27 mouse cellular contexts compared by ENCODE assay signal in the genomic region with DNA sequence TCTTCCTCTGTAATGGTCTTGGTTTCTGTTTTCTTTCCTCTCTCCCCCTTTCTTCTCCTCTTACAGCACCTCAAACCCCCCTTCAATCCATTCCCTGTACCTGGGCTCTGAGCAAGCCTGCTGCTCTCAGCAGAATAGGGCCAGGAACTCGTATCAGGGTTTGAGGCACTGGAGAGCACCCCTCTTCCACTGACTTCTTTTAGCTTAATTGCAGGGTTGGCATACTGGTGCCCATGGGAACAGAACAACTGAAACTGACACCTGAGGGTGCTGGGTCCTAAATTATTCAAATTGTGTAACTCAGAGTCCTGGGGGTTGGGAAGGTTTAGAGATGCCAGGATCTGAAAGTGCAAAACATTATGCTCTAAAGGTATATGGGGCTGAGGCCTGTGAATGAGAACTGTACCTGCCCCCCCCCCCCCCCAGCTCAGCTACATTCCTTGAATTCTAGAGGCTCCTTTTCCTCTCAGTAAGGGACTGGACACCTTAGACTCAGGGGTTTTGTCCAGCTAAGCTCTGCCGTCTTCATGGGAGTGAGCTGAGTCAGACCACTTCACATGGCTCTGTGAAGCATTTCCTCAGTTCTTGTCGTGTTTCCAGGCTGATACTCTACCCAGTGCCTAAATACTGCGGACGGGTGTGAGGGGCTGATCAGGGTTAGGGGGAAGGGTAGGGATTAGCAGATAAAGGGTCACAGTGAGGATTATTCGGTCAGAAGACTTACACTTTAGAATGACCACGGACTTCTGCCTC. TPM values are rescaled to one million over a fixed set of nuclear protein-coding genes. Genes with fewer than 3 reads are reported as not detected.
DNase-seq lines count a peak whose midpoint lies in the region; ATAC-seq and TF ChIP-seq lines count a peak whose summit lies in the region.
"Had no signal": no experiment of that assay in that cellular context is flagged by ENCODE, and none has a peak within 500 bp of the region (broad histone marks: within the 10 kb centered on the region; RNA-seq: fewer than 3 reads in every experiment).

A gene (minus strand): TSS at position 250 of the 753 bp plus-strand sequence.

- H3K27me3 ChIP-seq in heart, embryonic 16.5 days (ENCODE audit: control insufficient read depth, insufficient read depth, low read length): no peaks in the 10 kb centered on the region
- no peaks in the 10 kb centered on the region for H3K27me3 ChIP-seq in lung, embryonic 16.5 days (ENCODE audit: control insufficient read depth, insufficient read depth, low read depth, low read length)
- no peaks in the 10 kb centered on the region for H3K27me3 ChIP-seq in CH12.LX (replicated peaks)
- H3K27me3 ChIP-seq in midbrain, embryonic 13.5 days: no peaks in the 10 kb centered on the region
- H3K27me3 ChIP-seq: forebrain, embryonic 15.5 days; lung, embryonic 15.5 days; neural tube, embryonic 15.5 days had no signal

- H3K4me2 ChIP-seq in heart, embryonic 16.5 days (ENCODE audit: low read depth, low read length): no peak within 1 kb of the TSS
- H3K4me2 ChIP-seq in lung, embryonic 16.5 days (ENCODE audit: low read depth, low read length): no peak within 1 kb of the TSS
- H3K4me2 ChIP-seq in CH12.LX (ENCODE audit: insufficient read depth, low read depth, poor library complexity, severe bottlenecking): no peak within 1 kb of the TSS
- H3K4me2 ChIP-seq in midbrain, embryonic 13.5 days (replicated peaks): no peak within 1 kb of the TSS
- H3K4me2 ChIP-seq: forebrain, embryonic 15.5 days; lung, embryonic 15.5 days; neural tube, embryonic 15.5 days had no signal

- TF ChIP-seq EP300 in CH12.LX (IDR thresholded peaks at IDR 0.05; ENCODE audit: low read length): no peak

- no peak within 1 kb of the TSS for H3K4me3 ChIP-seq in heart, embryonic 16.5 days (ENCODE audit: low read length)
- H3K4me3 ChIP-seq in lung, embryonic 16.5 days (ENCODE audit: low read length): no peak within 1 kb of the TSS
- H3K4me3 ChIP-seq in CH12.LX (replicated peaks in 1 of 3; ENCODE audit: low read depth in 2 of 3, low read length in 2 of 3, poor library complexity in 1 of 3): no peak within 1 kb of the TSS
- no peak within 1 kb of the TSS for H3K4me3 ChIP-seq in midbrain, embryonic 13.5 days (replicated peaks)
- H3K4me3 ChIP-seq: forebrain, embryonic 15.5 days; layer of hippocampus, adult 2 months; lung, embryonic 15.5 days; neural tube, embryonic 15.5 days had no signal

- TF ChIP-seq CTCF in CH12.LX (conservative IDR thresholded peaks at IDR 0.05 in 1 of 2, IDR thresholded peaks at IDR 0.05 in 1 of 2; ENCODE audit: low read depth in 2 of 2, low read length in 2 of 2): no peak

- dilution Hi-C loops in CH12.LX (cut with MboI; ENCODE audit: extremely low pct_ligation_motif_present, extremely low pct_unique_long_range_greater_than_20kb, low sequenced_read_pairs): no loop called here

- 36% methylated on average over 7 of the region's 7 CpGs for WGBS in heart, embryonic 16.5 days
- 32% methylated on average over 7 of the region's 7 CpGs for WGBS in lung, embryonic 16.5 days
- 40% methylated on average over 7 of the region's 7 CpGs for WGBS in midbrain, embryonic 13.5 days

- no peak for TF ChIP-seq POLR2A in CH12.LX (IDR thresholded peaks at IDR 0.05; ENCODE audit: low read depth, low read length)

- no peaks in the 10 kb centered on the region for H3K79me2 ChIP-seq in CH12.LX (replicated peaks; ENCODE audit: control insufficient read depth, extremely low read depth, insufficient read depth, poor library complexity, severe bottlenecking)

- in situ Hi-C loops in CH12.LX (cut with MboI; ENCODE audit: low pct_ligation_motif_present, low pct_unique_long_range_greater_than_20kb, low sequenced_read_pairs): no loop called here

- DNase-seq in heart, postnatal 14 days: no peak
- DNase-seq in lung, adult 18-20 months: no peak
- DNase-seq in CH12.LX (ENCODE audit: extremely low read depth): peak; percentile 9
- peak; percentile 60 for DNase-seq in brain, adult 2 months (ENCODE audit: low read depth, low spot score)
- DNase-seq: adrenal gland, postnatal 14 days; cerebellum, adult 8-10 months; cerebellum, postnatal 36 days; gastrocnemius, postnatal 36 days; kidney, adult 8-10 months; kidney, postnatal 14 days; layer of hippocampus, postnatal 36 days; thymus, adult 18-20 months; thymus, postnatal 36 days had no signal

- H3K9ac ChIP-seq in heart, embryonic 16.5 days (ENCODE audit: low read length): no peak within 1 kb of the TSS
- H3K9ac ChIP-seq in lung, embryonic 16.5 days (ENCODE audit: low read length): no peak within 1 kb of the TSS
- H3K9ac ChIP-seq in CH12.LX (ENCODE audit: insufficient read depth, low read depth): no peak within 1 kb of the TSS
- no peak within 1 kb of the TSS for H3K9ac ChIP-seq in midbrain, embryonic 13.5 days (replicated peaks)
- H3K9ac ChIP-seq: forebrain, embryonic 15.5 days; lung, embryonic 15.5 days; neural tube, embryonic 15.5 days had no signal

- H3K27ac ChIP-seq in heart, embryonic 16.5 days (ENCODE audit: low read length): no peak within 1 kb of the TSS
- H3K27ac ChIP-seq in lung, embryonic 16.5 days (ENCODE audit: low read length): no peak within 1 kb of the TSS
- no peak within 1 kb of the TSS for H3K27ac ChIP-seq in CH12.LX (ENCODE audit: insufficient read depth, low read depth)
- H3K27ac ChIP-seq in midbrain, embryonic 13.5 days: no peak within 1 kb of the TSS
- H3K27ac ChIP-seq: forebrain, embryonic 15.5 days; layer of hippocampus, adult 2 months; lung, embryonic 15.5 days; neural tube, embryonic 15.5 days had no signal

- no peaks in the 10 kb centered on the region for H3K4me1 ChIP-seq in heart, embryonic 16.5 days (ENCODE audit: control insufficient read depth, insufficient read depth, low read length)
- no peaks in the 10 kb centered on the region for H3K4me1 ChIP-seq in lung, embryonic 16.5 days (replicated peaks; ENCODE audit: control insufficient read depth, insufficient read depth, low read length)
- H3K4me1 ChIP-seq in CH12.LX (ENCODE audit: control insufficient read depth in 1 of 2, insufficient read depth in 2 of 2): peaks cover 2 to 21% of the 10 kb centered on the region in 2 experiments; a peak in 3 of 4 replicates
- H3K4me1 ChIP-seq in midbrain, embryonic 13.5 days (replicated peaks): no peaks in the 10 kb centered on the region
- H3K4me1 ChIP-seq: forebrain, embryonic 15.5 days; lung, embryonic 15.5 days; neural tube, embryonic 15.5 days had no signal

- H3K9me3 ChIP-seq in heart, embryonic 16.5 days (replicated peaks; ENCODE audit: control insufficient read depth, low read length): no peaks in the 10 kb centered on the region
- H3K9me3 ChIP-seq in lung, embryonic 16.5 days (ENCODE audit: control insufficient read depth, low read length): no peaks in the 10 kb centered on the region
- H3K9me3 ChIP-seq in CH12.LX (replicated peaks; ENCODE audit: low read length): no peaks in the 10 kb centered on the region
- no peaks in the 10 kb centered on the region for H3K9me3 ChIP-seq in midbrain, embryonic 13.5 days
- H3K9me3 ChIP-seq: forebrain, embryonic 15.5 days; lung, embryonic 15.5 days; neural tube, embryonic 15.5 days had no signal

- TF ChIP-seq RAD21 in CH12.LX (IDR thresholded peaks at IDR 0.05; ENCODE audit: low read depth, low read length): no peak

- H3K36me3 ChIP-seq in heart, embryonic 16.5 days (ENCODE audit: control insufficient read depth, insufficient read depth): peaks cover 25% of the 10 kb centered on the region
- H3K36me3 ChIP-seq in lung, embryonic 16.5 days (ENCODE audit: control insufficient read depth, insufficient read depth, low read length): peaks cover 21% of the 10 kb centered on the region
- H3K36me3 ChIP-seq in CH12.LX (replicated peaks in 1 of 2; ENCODE audit: control insufficient read depth in 1 of 2, insufficient read depth in 1 of 2, low read length in 1 of 2): peaks cover 25 to 36% of the 10 kb centered on the region in 2 experiments
- H3K36me3 ChIP-seq in midbrain, embryonic 13.5 days: peaks cover 38% of the 10 kb centered on the region

- intact Hi-C loops in heart, postnatal 14 days (cut with DNase I): no loop called here

- peak; percentile 49; the same call in 1 of the 2 replicates for ATAC-seq in heart, embryonic 16.5 days (replicated peaks; ENCODE audit: extremely low read depth, insufficient read depth, low FRiP score)
- ATAC-seq in lung, embryonic 16.5 days (ENCODE audit: low read depth): peak; percentile 61
- no peak for ATAC-seq in midbrain, embryonic 13.5 days
- ATAC-seq: forebrain, embryonic 15.5 days; midbrain, embryonic 16.5 days had no signal

TF ChIP-seq in CH12.LX, 34 proteins besides CTCF, POLR2A, EP300 and RAD21:
- TF ChIP-seq NRF1 (IDR thresholded peaks at IDR 0.05; ENCODE audit: low read depth, low read length): no peak

RNA-seq across cellular contexts. Expression of the gene that starts here (rescaled TPM):
- polyA plus RNA-seq in heart, embryonic 16.5 days (2015; fragmentation: Nextera tagmentation; extraction: Ambion mirVana): 0.24 TPM in 1 of 2 replicates, not detected in the other
- not detected for total RNA-seq in heart, postnatal 14 days (2021)
- 0.11 and 0.40 TPM in 2 replicates for polyA plus RNA-seq in lung, embryonic 16.5 days (2015; fragmentation: Nextera tagmentation; extraction: Ambion mirVana)
- not detected in 2 replicates for total RNA-seq in CH12.LX (2012; rRNA removed)
- not detected in 2 replicates for total RNA-seq in CH12.LX (2014; rRNA removed)
- not detected in 2 replicates for polyA plus RNA-seq in CH12.LX (2012; ENCODE audit: insufficient read length, low read depth)
- polyA plus RNA-seq in midbrain, embryonic 13.5 days (2015; fragmentation: Nextera tagmentation; extraction: Ambion mirVana): not detected in 2 replicates
- total RNA-seq: adrenal gland, postnatal 14 days; gastrocnemius, postnatal 36 days; heart, adult 8-10 months; layer of hippocampus, postnatal 36 days; liver, adult 2 months; megakaryocyte-erythroid progenitor cell, adult 5-6 weeks had no signal
- polyA plus RNA-seq: forebrain, embryonic 15.5 days; hindbrain, embryonic 11.5 days; limb, embryonic 11.5 days; midbrain, embryonic 16.5 days; neural tube, embryonic 15.5 days; stomach, embryonic 16.5 days had no signal

Comparison
In these comparisons a context has a peak if more than half of its experiments do, and no peak if none do; other contexts are left out.
1. Peak in ATAC-seq in heart, embryonic 16.5 days; RNA of the gene not detected or under 1 TPM.
2. Peak in ATAC-seq in lung, embryonic 16.5 days; RNA of the gene not detected or under 1 TPM.
3. Peak in DNase-seq in CH12.LX; RNA of the gene not detected or under 1 TPM.